Mouse (Mus musculus): ENCODE data around the gene Pcdh9. TPM values are rescaled to one million over a fixed set of nuclear protein-coding genes. Genes with fewer than 3 reads are reported as not detected.
"Not testable (repeated sequence)": the region's sequence is repeated elsewhere in the genome, so short reads cannot be mapped to it uniquely, and the experiment has no call there.

Gene Pcdh9
- total and polyA plus RNA-seq, 3 experiments = 0.70 to 1.8 (median 1.2) TPM

GRCm38 (mm10) chr14:93275661-93276060 is 614.8 kb downstream of the Pcdh9 start:
- TF ChIP-seq CTCF (IDR thresholded peaks at IDR 0.05) (no peak), EP300 (IDR thresholded peaks at IDR 0.05; ENCODE audit: insufficient read depth, low read depth, low read length) (no peak), POLR2A (IDR thresholded peaks at IDR 0.05; ENCODE audit: insufficient read depth, low read depth, low read length) (no peak)
- H3K27me3 ChIP-seq (ENCODE audit: control insufficient read depth, insufficient read depth, low read length) = no peaks in the 10 kb centered on the region
- no peak overlapping the region for H3K4me3 ChIP-seq
- H3K4me1 ChIP-seq (ENCODE audit: control insufficient read depth, insufficient read depth, low read length) = no peaks in the 10 kb centered on the region
- no peaks in the 10 kb centered on the region for H3K79me2 ChIP-seq (replicated peaks; ENCODE audit: control insufficient read depth, insufficient read depth, low read length)
- H3K27ac ChIP-seq = no peak overlapping the region
- no peak for DNase-seq
- H3K9ac ChIP-seq (ENCODE audit: low read depth, low read length) = no peak overlapping the region
- no peaks in the 10 kb centered on the region for H3K36me3 ChIP-seq (ENCODE audit: control insufficient read depth, insufficient read depth, low read length)
- intact Hi-C loops (cut with DNase I) = no loop called here

DNA sequence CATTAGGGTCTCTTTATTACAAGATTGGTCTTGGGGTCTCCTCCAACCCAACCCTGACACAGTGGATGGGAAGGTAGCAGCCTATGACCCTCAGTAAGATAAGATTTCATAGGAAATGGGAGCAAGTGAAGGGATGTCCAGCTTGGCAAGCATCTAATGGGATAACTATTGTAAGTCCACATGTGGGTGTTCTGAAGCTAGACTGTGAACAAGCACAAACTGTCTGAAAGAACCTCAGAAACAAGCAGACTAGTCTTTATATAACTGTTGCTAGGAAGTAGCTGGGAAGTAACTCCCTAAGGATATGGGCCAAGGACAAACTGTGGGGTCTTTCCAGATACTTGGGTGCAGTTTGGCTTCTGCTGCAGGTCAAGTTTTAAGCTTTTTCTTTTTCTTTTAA is 615.7 kb downstream of the Pcdh9 start:
- intact Hi-C loops (cut with DNase I) = no loop called here
- no peaks in the 10 kb centered on the region for H3K27me3 ChIP-seq (ENCODE audit: control insufficient read depth, insufficient read depth, low read length)
- no peaks in the 10 kb centered on the region for H3K79me2 ChIP-seq (replicated peaks; ENCODE audit: control insufficient read depth, insufficient read depth, low read length)
- H3K4me3 ChIP-seq = no peak overlapping the region
- no peaks in the 10 kb centered on the region for H3K4me1 ChIP-seq (ENCODE audit: control insufficient read depth, insufficient read depth, low read length)
- TF ChIP-seq POLR2A (IDR thresholded peaks at IDR 0.05; ENCODE audit: insufficient read depth, low read depth, low read length) (no peak), CTCF (IDR thresholded peaks at IDR 0.05) (no peak), EP300 (IDR thresholded peaks at IDR 0.05; ENCODE audit: insufficient read depth, low read depth, low read length) (no peak)
- H3K9ac ChIP-seq (ENCODE audit: low read depth, low read length) = no peak overlapping the region
- no peak overlapping the region for H3K27ac ChIP-seq
- H3K36me3 ChIP-seq (ENCODE audit: control insufficient read depth, insufficient read depth, low read length) = no peaks in the 10 kb centered on the region
- no peak for DNase-seq

DNA sequence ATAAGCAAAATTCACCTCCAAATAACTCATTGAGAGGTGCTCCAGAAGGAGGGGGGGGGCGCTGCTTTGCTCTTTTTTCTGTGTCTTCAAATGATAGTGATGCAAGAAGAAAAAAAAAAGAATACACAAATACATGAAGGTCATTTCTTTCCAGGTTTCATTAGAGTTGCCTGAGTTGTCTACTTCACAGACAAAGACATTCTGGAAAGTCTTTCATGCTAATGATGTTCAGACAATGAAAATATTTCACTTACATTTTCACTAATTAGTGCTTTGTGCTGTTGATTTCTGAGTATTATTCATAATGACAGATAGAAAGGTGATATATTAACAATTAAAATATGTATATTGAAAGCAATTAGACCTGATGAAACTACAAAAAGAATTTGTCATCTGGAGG is 637.1 kb downstream of the Pcdh9 start:
- TF ChIP-seq EP300 (IDR thresholded peaks at IDR 0.05; ENCODE audit: insufficient read depth, low read depth, low read length) (no peak), CTCF (IDR thresholded peaks at IDR 0.05) (no peak), POLR2A (IDR thresholded peaks at IDR 0.05; ENCODE audit: insufficient read depth, low read depth, low read length) (no peak)
- Histone ChIP-seq H3K4me3 (no peak overlapping the region), H3K36me3 (ENCODE audit: control insufficient read depth, insufficient read depth, low read length) (no peaks in the 10 kb centered on the region), H3K4me1 (ENCODE audit: control insufficient read depth, insufficient read depth, low read length) (no peaks in the 10 kb centered on the region), H3K27me3 (ENCODE audit: control insufficient read depth, insufficient read depth, low read length) (no peaks in the 10 kb centered on the region), H3K27ac (no peak overlapping the region), H3K79me2 (replicated peaks; ENCODE audit: control insufficient read depth, insufficient read depth, low read length) (no peaks in the 10 kb centered on the region), H3K9ac (ENCODE audit: low read depth, low read length) (no peak overlapping the region)
- intact Hi-C loops (cut with DNase I) = no loop called here
- 72% methylated on average over 1 of the region's 1 CpGs for WGBS
- DNase-seq = no peak

DNA sequence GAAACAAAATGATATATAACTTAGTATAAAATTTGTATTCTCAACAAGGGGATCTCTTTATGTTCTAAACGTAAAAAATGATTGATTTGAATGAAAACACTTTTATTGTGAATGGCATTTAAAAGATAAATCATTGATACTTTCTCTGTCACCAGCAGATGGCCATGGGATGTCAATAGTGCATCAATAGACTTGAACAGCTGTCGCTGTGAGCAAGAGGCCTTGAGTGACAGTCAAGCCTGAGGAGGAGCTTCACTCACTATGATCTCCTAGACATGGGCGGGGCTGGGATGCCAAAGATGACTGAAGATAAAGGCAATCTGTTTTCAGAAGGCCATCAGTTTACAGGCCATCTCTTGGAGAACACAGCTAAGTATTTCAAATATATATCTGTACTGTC is 650.2 kb downstream of the Pcdh9 start:
- DNase-seq = no peak
- H3K36me3 ChIP-seq (ENCODE audit: control insufficient read depth, insufficient read depth, low read length) = no peaks in the 10 kb centered on the region
- no peaks in the 10 kb centered on the region for H3K27me3 ChIP-seq (ENCODE audit: control insufficient read depth, insufficient read depth, low read length)
- no peak overlapping the region for H3K27ac ChIP-seq
- 57% methylated on average over 3 of the region's 3 CpGs for WGBS
- H3K4me3 ChIP-seq = no peak overlapping the region
- TF ChIP-seq CTCF (IDR thresholded peaks at IDR 0.05) (no peak), POLR2A (IDR thresholded peaks at IDR 0.05; ENCODE audit: insufficient read depth, low read depth, low read length) (no peak), EP300 (IDR thresholded peaks at IDR 0.05; ENCODE audit: insufficient read depth, low read depth, low read length) (no peak)
- H3K9ac ChIP-seq (ENCODE audit: low read depth, low read length) = no peak overlapping the region
- no peaks in the 10 kb centered on the region for H3K79me2 ChIP-seq (replicated peaks; ENCODE audit: control insufficient read depth, insufficient read depth, low read length)
- intact Hi-C loops (cut with DNase I) = no loop called here
- H3K4me1 ChIP-seq (ENCODE audit: control insufficient read depth, insufficient read depth, low read length) = no peaks in the 10 kb centered on the region

DNA sequence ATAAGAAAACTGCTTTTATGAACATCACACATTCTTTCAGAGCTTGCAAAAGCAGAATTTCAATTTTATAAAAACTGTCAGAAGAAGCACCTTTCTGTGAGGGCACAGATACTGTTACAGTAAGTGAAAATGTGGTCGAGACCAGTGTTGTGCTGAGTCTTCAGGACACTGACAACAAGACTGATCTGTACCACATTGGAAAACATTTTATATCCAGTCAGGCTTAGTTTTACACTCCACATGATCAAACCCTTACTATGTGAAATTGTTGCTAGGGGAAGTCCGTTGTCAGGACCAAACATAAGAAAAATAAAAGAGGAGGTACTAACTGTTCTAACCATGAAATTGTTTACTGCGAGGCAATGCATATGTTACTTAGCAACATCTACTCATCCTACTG is 656.1 kb downstream of the Pcdh9 start:
- Histone ChIP-seq H3K27ac (no peak overlapping the region), H3K27me3 (ENCODE audit: control insufficient read depth, insufficient read depth, low read length) (no peaks in the 10 kb centered on the region), H3K4me1 (ENCODE audit: control insufficient read depth, insufficient read depth, low read length) (no peaks in the 10 kb centered on the region), H3K79me2 (replicated peaks; ENCODE audit: control insufficient read depth, insufficient read depth, low read length) (no peaks in the 10 kb centered on the region), H3K4me3 (no peak overlapping the region), H3K9ac (ENCODE audit: low read depth, low read length) (no peak overlapping the region), H3K36me3 (ENCODE audit: control insufficient read depth, insufficient read depth, low read length) (no peaks in the 10 kb centered on the region)
- intact Hi-C loops (cut with DNase I) = no loop called here
- DNase-seq = no peak
- no peak for TF ChIP-seq CTCF (IDR thresholded peaks at IDR 0.05)
- WGBS = 78% methylated on average over 3 of the region's 3 CpGs

- H3K36me3 ChIP-seq (ENCODE audit: control insufficient read depth, insufficient read depth, low read length) = no peaks in the 10 kb centered on the region
- no peak overlapping the region for H3K9ac ChIP-seq (ENCODE audit: low read depth, low read length)
- whole genome bisulfite sequencing = 62% methylated on average over 6 of the region's 6 CpGs
- DNase-seq = no peak
- no peak overlapping the region for H3K4me3 ChIP-seq
- intact Hi-C loops (cut with DNase I) = no loop called here
- no peaks in the 10 kb centered on the region for H3K79me2 ChIP-seq (replicated peaks; ENCODE audit: control insufficient read depth, insufficient read depth, low read length)
- TF ChIP-seq EP300 (IDR thresholded peaks at IDR 0.05; ENCODE audit: insufficient read depth, low read depth, low read length) = no peak
- no peak for TF ChIP-seq POLR2A (IDR thresholded peaks at IDR 0.05; ENCODE audit: insufficient read depth, low read depth, low read length)
- no peak for TF ChIP-seq CTCF (IDR thresholded peaks at IDR 0.05)
- no peaks in the 10 kb centered on the region for H3K27me3 ChIP-seq (ENCODE audit: control insufficient read depth, insufficient read depth, low read length)
- no peak overlapping the region for H3K27ac ChIP-seq
- no peaks in the 10 kb centered on the region for H3K4me1 ChIP-seq (ENCODE audit: control insufficient read depth, insufficient read depth, low read length)
Measured at GRCm38 (mm10) chr14:93233599-93233998, 656.9 kb downstream of the Pcdh9 start.

DNA sequence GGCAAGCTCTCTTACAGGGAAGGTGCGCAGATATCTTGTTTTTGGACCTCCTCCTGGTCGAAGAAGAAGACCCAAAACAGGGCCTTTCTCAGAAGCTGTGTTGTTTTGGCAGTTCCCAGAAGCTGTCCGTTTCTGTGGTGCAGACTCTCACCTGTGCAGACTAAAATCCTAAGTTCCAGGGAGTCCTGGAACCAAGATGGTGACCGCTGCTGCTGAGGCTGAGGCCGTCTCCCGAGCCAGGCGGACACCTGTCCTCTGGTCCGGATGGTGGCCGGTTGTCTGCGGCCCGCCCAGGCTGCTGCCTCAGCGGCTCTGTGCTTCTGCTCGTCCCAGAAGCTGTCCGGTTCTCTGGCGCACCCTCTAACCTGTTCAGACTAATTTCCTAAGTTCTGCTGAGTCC is 675.6 kb downstream of the Pcdh9 start:
- H3K36me3 ChIP-seq (ENCODE audit: control insufficient read depth, insufficient read depth, low read length); intact Hi-C loops (cut with DNase I); H3K4me1 ChIP-seq (ENCODE audit: control insufficient read depth, insufficient read depth, low read length); H3K27me3 ChIP-seq (ENCODE audit: control insufficient read depth, insufficient read depth, low read length); H3K27ac ChIP-seq; H3K4me3 ChIP-seq; H3K9ac ChIP-seq (ENCODE audit: low read depth, low read length); H3K79me2 ChIP-seq (replicated peaks; ENCODE audit: control insufficient read depth, insufficient read depth, low read length): not testable (repeated sequence)
- DNase-seq = peak; percentile 81 to 86
- 89% methylated on average over 11 of the region's 15 CpGs for WGBS

Measured in heart, adult 2 months (tissue).